Mouse (Mus musculus): Measurements from ENCODE around the gene 2210016F16Rik. TPM values are rescaled to one million over a fixed set of nuclear protein-coding genes. Genes with fewer than 3 reads are reported as not detected.
A peak's percentile ranks its signal among the peaks of the same experiment; 100 is the strongest.

Gene 2210016F16Rik
- polyA plus RNA-seq (2012; rRNA removed) (15.3 and 15.7 TPM in 2 replicates), polyA plus RNA-seq (2014; fragmentation: Nextera tagmentation; extraction: Ambion mirVana) (28.4 and 30.1 TPM in 2 replicates)

- Histone ChIP-seq H3K9me3 (ENCODE audit: control insufficient read depth, low read length) (peaks cover 14% of the 10 kb centered on the region), H3K4me3 (replicated peaks; ENCODE audit: low read length) (peak within 1 kb of the TSS; percentile 74), H3K4me2 (replicated peaks; ENCODE audit: low read depth, low read length, severe bottlenecking) (peak within 1 kb of the TSS; percentile 88), H3K36me3 (ENCODE audit: control insufficient read depth, insufficient read depth, low read length) (peaks cover 28% of the 10 kb centered on the region), H3K9ac (ENCODE audit: low read depth, low read length, severe bottlenecking) (peak within 1 kb of the TSS; percentile 86), H3K27me3 (ENCODE audit: control insufficient read depth, insufficient read depth, low read length) (no peaks in the 10 kb centered on the region), H3K4me1 (ENCODE audit: control insufficient read depth, insufficient read depth, low read length) (peaks cover 5% of the 10 kb centered on the region), H3K27ac (replicated peaks; ENCODE audit: low read depth, low read length) (peak within 1 kb of the TSS; percentile 53; the same call in 1 of the 2 replicates)
- TF ChIP-seq POLR2A (IDR thresholded peaks at IDR 0.05; ENCODE audit: borderline replicate concordance, extremely low read depth, insufficient read depth, insufficient read length) = no peak
- peak; percentile 65 for ATAC-seq (ENCODE audit: low FRiP score, low read depth)
- 4% methylated on average over 69 of the region's 80 CpGs for WGBS
- DNase-seq (ENCODE audit: low spot score) = peak; percentile 48
Measured at GRCm38 (mm10) chr13:58384779-58385546, at the start of gene 2210016F16Rik. Gene 2210016F16Rik, minus strand, starts transcription at chr13:58385225.

- WGBS = 68% methylated on average over 10 of the region's 10 CpGs
- no peak for DNase-seq (ENCODE audit: low spot score)
- H3K9ac ChIP-seq (ENCODE audit: low read depth, low read length, severe bottlenecking) = no peak overlapping the region
- no peak overlapping the region for H3K4me2 ChIP-seq (replicated peaks; ENCODE audit: low read depth, low read length, severe bottlenecking)
- H3K27me3 ChIP-seq (ENCODE audit: control insufficient read depth, insufficient read depth, low read length) = no peaks in the 10 kb centered on the region
- no peak overlapping the region for H3K27ac ChIP-seq (replicated peaks; ENCODE audit: low read depth, low read length)
- no peaks in the 10 kb centered on the region for H3K4me1 ChIP-seq (ENCODE audit: control insufficient read depth, insufficient read depth, low read length)
- TF ChIP-seq POLR2A (IDR thresholded peaks at IDR 0.05; ENCODE audit: borderline replicate concordance, extremely low read depth, insufficient read depth, insufficient read length) = no peak
- no peak overlapping the region for H3K4me3 ChIP-seq (replicated peaks; ENCODE audit: low read length)
- H3K9me3 ChIP-seq (ENCODE audit: control insufficient read depth, low read length) = no peaks in the 10 kb centered on the region
- ATAC-seq (ENCODE audit: low FRiP score, low read depth) = no peak
- no peaks in the 10 kb centered on the region for H3K36me3 ChIP-seq (ENCODE audit: control insufficient read depth, insufficient read depth, low read length)
Measured at GRCm38 (mm10) chr13:58423061-58423660, 38.1 kb upstream of the 2210016F16Rik start.

- Histone ChIP-seq H3K9ac (ENCODE audit: low read depth, low read length, severe bottlenecking) (no peak overlapping the region), H3K4me2 (replicated peaks; ENCODE audit: low read depth, low read length, severe bottlenecking) (no peak overlapping the region), H3K4me1 (ENCODE audit: control insufficient read depth, insufficient read depth, low read length) (no peaks in the 10 kb centered on the region), H3K4me3 (replicated peaks; ENCODE audit: low read length) (no peak overlapping the region), H3K9me3 (ENCODE audit: control insufficient read depth, low read length) (no peaks in the 10 kb centered on the region), H3K27ac (replicated peaks; ENCODE audit: low read depth, low read length) (no peak overlapping the region), H3K36me3 (ENCODE audit: control insufficient read depth, insufficient read depth, low read length) (no peaks in the 10 kb centered on the region), H3K27me3 (ENCODE audit: control insufficient read depth, insufficient read depth, low read length) (no peaks in the 10 kb centered on the region)
- no peak for ATAC-seq (ENCODE audit: low FRiP score, low read depth)
- TF ChIP-seq POLR2A (IDR thresholded peaks at IDR 0.05; ENCODE audit: borderline replicate concordance, extremely low read depth, insufficient read depth, insufficient read length) = no peak
- no peak for DNase-seq (ENCODE audit: low spot score)
- 94% methylated on average over 4 of the region's 4 CpGs for WGBS
Measured at GRCm38 (mm10) chr13:58422242-58422641, 37.2 kb upstream of the 2210016F16Rik start.

- H3K4me3 ChIP-seq (replicated peaks; ENCODE audit: low read length) = no peak overlapping the region
- WGBS = 72% methylated on average over 4 of the region's 4 CpGs
- no peak for TF ChIP-seq POLR2A (IDR thresholded peaks at IDR 0.05; ENCODE audit: borderline replicate concordance, extremely low read depth, insufficient read depth, insufficient read length)
- no peak for ATAC-seq (ENCODE audit: low FRiP score, low read depth)
- no peak for DNase-seq (ENCODE audit: low spot score)
- H3K36me3 ChIP-seq (ENCODE audit: control insufficient read depth, insufficient read depth, low read length) = no peaks in the 10 kb centered on the region
- no peak overlapping the region for H3K27ac ChIP-seq (replicated peaks; ENCODE audit: low read depth, low read length)
- no peaks in the 10 kb centered on the region for H3K9me3 ChIP-seq (ENCODE audit: control insufficient read depth, low read length)
- H3K9ac ChIP-seq (ENCODE audit: low read depth, low read length, severe bottlenecking) = no peak overlapping the region
- H3K4me2 ChIP-seq (replicated peaks; ENCODE audit: low read depth, low read length, severe bottlenecking) = no peak overlapping the region
- H3K4me1 ChIP-seq (ENCODE audit: control insufficient read depth, insufficient read depth, low read length) = no peaks in the 10 kb centered on the region
- no peaks in the 10 kb centered on the region for H3K27me3 ChIP-seq (ENCODE audit: control insufficient read depth, insufficient read depth, low read length)
Measured at GRCm38 (mm10) chr13:58421026-58421425, 36.0 kb upstream of the 2210016F16Rik start.

GRCm38 (mm10) chr13:58419266-58419665, 34.2 kb upstream of the 2210016F16Rik start:
- Histone ChIP-seq H3K4me1 (ENCODE audit: control insufficient read depth, insufficient read depth, low read length) (no peaks in the 10 kb centered on the region), H3K4me2 (replicated peaks; ENCODE audit: low read depth, low read length, severe bottlenecking) (no peak overlapping the region), H3K27me3 (ENCODE audit: control insufficient read depth, insufficient read depth, low read length) (no peaks in the 10 kb centered on the region), H3K9me3 (ENCODE audit: control insufficient read depth, low read length) (no peaks in the 10 kb centered on the region), H3K4me3 (replicated peaks; ENCODE audit: low read length) (no peak overlapping the region), H3K9ac (ENCODE audit: low read depth, low read length, severe bottlenecking) (no peak overlapping the region), H3K27ac (replicated peaks; ENCODE audit: low read depth, low read length) (no peak overlapping the region), H3K36me3 (ENCODE audit: control insufficient read depth, insufficient read depth, low read length) (no peaks in the 10 kb centered on the region)
- no peak for DNase-seq (ENCODE audit: low spot score)
- no peak for ATAC-seq (ENCODE audit: low FRiP score, low read depth)
- no peak for TF ChIP-seq POLR2A (IDR thresholded peaks at IDR 0.05; ENCODE audit: borderline replicate concordance, extremely low read depth, insufficient read depth, insufficient read length)
- WGBS = 92% methylated on average over 1 of the region's 1 CpGs

All from limb, embryonic 14.5 days (tissue).